Comparison of ENCODE assay signal across 12 mouse cellular contexts in genomic region chr10:40524032-40524806, GRCm38 (mm10). TPM values are rescaled to one million over a fixed set of nuclear protein-coding genes. Genes with fewer than 3 reads are reported as not detected.
DNase-seq lines count a peak whose midpoint lies in the region; ATAC-seq and TF ChIP-seq lines count a peak whose summit lies in the region.
"Had no signal": no experiment of that assay in that cellular context is flagged by ENCODE, and none has a peak within 500 bp of the region (broad histone marks: within the 10 kb centered on the region; RNA-seq: fewer than 3 reads in every experiment).

No protein-coding gene starts in this region.

- ATAC-seq in heart, embryonic 12.5 days (ENCODE audit: insufficient number of reproducible peaks, low FRiP score): no peak

- H3K9ac ChIP-seq in heart, adult 2 months (ENCODE audit: low read depth, low read length): no peak overlapping the region
- H3K9ac ChIP-seq in heart, embryonic 12.5 days: no peak overlapping the region

- TF ChIP-seq EP300 in heart, adult 2 months (IDR thresholded peaks at IDR 0.05; ENCODE audit: insufficient read depth, low read depth, low read length): no peak

- no peak overlapping the region for H3K4me3 ChIP-seq in heart, adult 2 months
- H3K4me3 ChIP-seq in heart, embryonic 12.5 days: no peak overlapping the region
- H3K4me3 ChIP-seq in embryonic facial prominence, embryonic 10.5 days: no peak overlapping the region
- no peak overlapping the region for H3K4me3 ChIP-seq in macrophage (ENCODE audit: inconsistent target)

- TF ChIP-seq CTCF in heart, adult 2 months (IDR thresholded peaks at IDR 0.05): 0 out of 2 replicates have a peak, but pooled peaks have one; percentile 6

- H3K4me1 ChIP-seq in heart, adult 2 months (ENCODE audit: control insufficient read depth, insufficient read depth, low read length): peaks cover 1% of the 10 kb centered on the region; the same call in 1 of the 2 replicates
- H3K4me1 ChIP-seq in heart, embryonic 12.5 days (replicated peaks): 0 out of 2 replicates have a peak, but pooled peaks cover 4% of the 10 kb centered on the region
- peaks cover 58% of the 10 kb centered on the region for H3K4me1 ChIP-seq in embryonic facial prominence, embryonic 10.5 days

- H3K4me2 ChIP-seq in heart, embryonic 12.5 days: no peak overlapping the region

- no peaks in the 10 kb centered on the region for H3K36me3 ChIP-seq in heart, adult 2 months (ENCODE audit: control insufficient read depth, insufficient read depth, low read length)
- H3K36me3 ChIP-seq in heart, embryonic 12.5 days: no peaks in the 10 kb centered on the region
- H3K36me3 ChIP-seq in embryonic facial prominence, embryonic 10.5 days (replicated peaks): no peaks in the 10 kb centered on the region
- H3K36me3 ChIP-seq in macrophage (ENCODE audit: inconsistent target): no peaks in the 10 kb centered on the region

- no peaks in the 10 kb centered on the region for H3K27me3 ChIP-seq in heart, adult 2 months (ENCODE audit: control insufficient read depth, insufficient read depth, low read length)
- H3K27me3 ChIP-seq in heart, embryonic 12.5 days (replicated peaks): no peaks in the 10 kb centered on the region
- no peaks in the 10 kb centered on the region; the same call in 1 of the 2 replicates for H3K27me3 ChIP-seq in embryonic facial prominence, embryonic 10.5 days (replicated peaks; ENCODE audit: low read depth, poor library complexity, severe bottlenecking)

- WGBS in heart, adult 2 months: 72% methylated on average over 9 of the region's 9 CpGs
- WGBS in heart, embryonic 12.5 days: 78% methylated on average over 9 of the region's 9 CpGs
- WGBS in embryonic facial prominence, embryonic 10.5 days: 68% methylated on average over 9 of the region's 9 CpGs
- WGBS in macrophage (ENCODE audit: missing documents): 32% methylated on average over 9 of the region's 9 CpGs

- H3K27ac ChIP-seq in heart, adult 2 months: peak overlapping the region; percentile 2; the same call in 1 of the 2 replicates
- H3K27ac ChIP-seq in heart, embryonic 12.5 days (ENCODE audit: poor library complexity, severe bottlenecking): no peak overlapping the region
- peak overlapping the region; percentile 40 for H3K27ac ChIP-seq in embryonic facial prominence, embryonic 10.5 days (replicated peaks)
- H3K27ac ChIP-seq in macrophage: peak overlapping the region; percentile 19

- DNase-seq in heart, adult 2 months: peak in 1 of 2 experiments; percentile 24
- peak; percentile 77 for DNase-seq in 416B (ENCODE audit: low read depth)
- DNase-seq in embryonic facial prominence, embryonic 10.5 days (ENCODE audit: low spot score): no peak
- DNase-seq in urinary bladder, adult 2 months (ENCODE audit: low spot score): no peak
- no peak for DNase-seq in natural killer cell, adult 2 months (ENCODE audit: low spot score in 2 of 2)
- DNase-seq in embryo, embryonic 10 days (ENCODE audit: low spot score): no peak
- DNase-seq: kidney, adult 18-20 months had no signal

- no peaks in the 10 kb centered on the region for H3K9me3 ChIP-seq in heart, embryonic 12.5 days (replicated peaks)
- H3K9me3 ChIP-seq in embryonic facial prominence, embryonic 10.5 days: no peaks in the 10 kb centered on the region

- no peak for TF ChIP-seq POLR2A in heart, adult 2 months (IDR thresholded peaks at IDR 0.05; ENCODE audit: insufficient read depth, low read depth, low read length)

- intact Hi-C loops in heart, adult 2 months (cut with DNase I): no loop called here

- H3K79me2 ChIP-seq in heart, adult 2 months (replicated peaks; ENCODE audit: control insufficient read depth, insufficient read depth, low read length): no peaks in the 10 kb centered on the region
- no peaks in the 10 kb centered on the region for H3K79me2 ChIP-seq in macrophage (ENCODE audit: inconsistent target)

RNA-seq across cellular contexts. Expression of gene Slc22a16, which starts 45.9 kb away (rescaled TPM):
- total RNA-seq in heart, adult 2 months (2021): not detected
- polyA plus RNA-seq in heart, adult 2 months (2012; rRNA removed): 0.04 TPM in 1 of 2 replicates, not detected in the other
- polyA plus RNA-seq in heart, embryonic 12.5 days (2016; fragmentation: Nextera tagmentation; extraction: Ambion mirVana): not detected in 2 replicates
- polyA plus RNA-seq in embryonic facial prominence, embryonic 10.5 days (2016; fragmentation: Nextera tagmentation; extraction: Ambion mirVana): not detected in 2 replicates
- total RNA-seq in macrophage (2018; cell fraction: chromatin; rRNA removed): not detected
- not detected for total RNA-seq in macrophage (2018; cell fraction: cytosol; rRNA removed)
- total RNA-seq in macrophage (2018; cell fraction: nucleus; rRNA removed): not detected
- polyA plus RNA-seq in macrophage (2018): not detected in 3 replicates
- not detected in 2 replicates for polyA plus RNA-seq in urinary bladder, adult 2 months (2012; rRNA removed)
- total RNA-seq: adrenal gland, postnatal 14 days; left cerebral cortex, postnatal 10 days had no signal
- polyA plus RNA-seq: heart, embryonic 16.5 days had no signal
